Mouse (Mus musculus) left cerebral cortex, postnatal 36 days (tissue): Measurements from ENCODE around the gene Cacna1e. TPM values are rescaled to one million over a fixed set of nuclear protein-coding genes. Genes with fewer than 3 reads are reported as not detected.

Experiments used
- DNase-seq, 2 experiments: peaks; one replicate each; pipeline ENCODE4 v3.0.0; 2021 to 2022; ENCODE audit warnings: low spot score in 2 of 2, mixed read lengths in 1 of 2
- intact Hi-C: fragments of 180-260 bp; cut with DNase I; formaldehyde crosslinking; loops from one replicate; pipeline ENCODE4 v1.15.1; 2025
- total RNA-seq, 2 experiments: library from RNA; stranded (reverse); gene quantifications; 2 replicates each; pipeline ENCODE4 v1.2.3; 2021

Gene Cacna1e
- total RNA-seq, 2 experiments from 2014 or later = 146 to 202 TPM

- DNase-seq = no peak
These were observed 417.0 kb downstream of the Cacna1e start for GRCm38 (mm10) chr1:154467265-154467664.

GRCm38 (mm10) chr1:154461521-154461920 lies 422.8 kb downstream of the Cacna1e start:
- no peak for DNase-seq
- intact Hi-C loops = no loop called here

More at GRCm38 (mm10) chr1:154467265-154467664, 417.0 kb downstream of the Cacna1e start:
- intact Hi-C loops = no loop called here

GRCm38 (mm10) chr1:154460067-154460466 lies 424.2 kb downstream of the Cacna1e start:
- intact Hi-C loops = no loop called here
- DNase-seq = no peak

DNA sequence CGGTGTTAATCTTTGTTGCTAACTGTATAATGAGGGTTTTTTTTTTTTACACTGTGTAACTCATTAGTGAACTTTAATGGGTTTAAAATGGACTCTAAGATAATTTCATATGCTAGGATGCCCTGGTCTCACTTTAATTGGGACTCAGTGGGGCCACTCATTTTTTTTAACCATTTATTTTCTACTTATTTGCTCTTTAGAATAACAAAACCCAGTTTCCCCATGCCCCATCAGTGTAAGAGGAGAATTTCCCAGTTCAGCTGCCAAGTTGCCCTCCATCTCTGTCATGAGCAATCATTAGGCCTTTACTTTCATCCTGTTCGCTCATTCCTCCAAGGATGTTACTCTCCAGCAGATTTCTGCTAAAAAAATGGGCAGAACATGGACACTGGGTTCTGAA lies 425.7 kb downstream of the Cacna1e start:
- DNase-seq = no peak
- intact Hi-C loops = no loop called here

DNA sequence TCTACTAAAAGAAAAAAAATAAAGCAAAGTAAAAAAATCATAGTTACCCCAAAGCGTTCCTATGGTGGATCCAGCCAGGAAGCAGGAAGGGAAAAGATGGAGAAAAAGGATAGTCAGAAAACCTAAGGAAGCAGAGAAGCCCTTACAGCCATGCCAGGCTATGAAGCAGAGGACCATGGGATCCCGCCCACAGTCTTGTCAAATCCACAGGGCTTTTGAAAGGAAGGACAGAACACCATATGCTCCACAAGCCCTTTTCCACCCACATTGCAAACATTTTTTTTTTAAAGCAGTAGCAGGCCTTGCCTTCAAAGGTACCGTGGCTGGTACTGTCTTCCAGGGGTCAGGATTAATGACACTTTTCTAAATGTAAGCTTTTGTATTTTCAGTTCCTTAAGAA lies 433.5 kb downstream of the Cacna1e start:
- intact Hi-C loops = no loop called here

GRCm38 (mm10) chr1:154446456-154446855 lies 437.8 kb downstream of the Cacna1e start:
- DNase-seq = no peak
- intact Hi-C loops = no loop called here

More for the DNA sequence above, 433.5 kb downstream of the Cacna1e start:
- DNase-seq = no peak

DNA sequence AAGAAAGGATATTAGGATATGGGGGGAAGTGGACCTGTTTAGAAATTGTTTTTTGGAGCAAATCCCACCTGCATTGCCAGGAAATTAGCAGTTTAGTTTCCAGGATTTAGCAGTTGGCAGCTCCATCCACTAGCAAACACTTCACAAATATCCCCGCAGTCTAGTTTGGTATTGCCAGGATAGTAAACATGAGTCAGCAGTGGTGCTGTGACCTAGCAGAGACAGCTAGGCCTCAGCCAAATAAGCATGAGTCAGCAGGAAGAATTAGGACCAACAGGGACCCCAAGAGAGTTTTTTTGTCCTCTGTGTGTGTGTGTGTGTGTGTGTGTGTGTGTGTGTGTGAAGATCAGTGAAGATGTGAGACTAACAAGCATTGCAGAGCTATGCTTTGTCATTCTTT lies 450.8 kb downstream of the Cacna1e start:
- intact Hi-C loops = no loop called here
- no peak for DNase-seq

DNA sequence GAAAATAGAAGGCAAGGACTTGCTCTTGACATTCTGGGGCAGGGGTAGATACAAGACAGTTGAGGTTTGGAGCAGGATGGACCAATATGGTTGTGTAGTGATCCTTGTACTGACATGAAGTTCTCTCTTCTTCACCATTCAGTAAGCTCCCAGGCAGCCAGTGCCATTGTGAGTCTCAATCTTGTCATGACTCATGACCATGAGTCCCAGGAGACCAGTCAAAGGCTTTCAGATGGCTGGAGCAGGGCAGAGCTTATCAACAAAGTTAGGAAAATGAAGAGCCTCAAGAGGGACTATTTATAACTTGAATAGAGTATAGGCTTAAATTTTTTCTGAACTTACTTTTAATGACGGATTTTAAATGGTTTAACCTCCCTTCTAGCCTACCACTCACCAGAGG lies 451.2 kb downstream of the Cacna1e start:
- intact Hi-C loops = no loop called here
- no peak for DNase-seq

DNA sequence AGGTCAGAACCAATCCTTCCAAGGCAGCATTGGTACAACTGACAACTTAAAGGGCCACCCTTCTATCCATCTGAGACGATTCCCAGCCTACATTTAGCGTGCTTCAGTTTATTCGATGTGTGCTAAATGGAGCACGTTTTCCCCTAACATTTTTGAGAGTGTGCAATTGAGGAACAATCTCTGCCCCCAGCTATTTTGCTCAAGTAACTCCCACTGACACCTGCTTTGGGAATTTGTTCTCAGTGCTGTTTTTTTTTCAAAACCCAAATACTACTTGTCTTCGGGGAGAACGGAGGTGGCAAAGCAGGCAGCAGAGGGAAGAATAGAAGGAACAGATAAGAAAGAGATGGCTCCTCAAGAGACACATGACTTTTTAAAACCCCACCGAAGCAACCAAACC lies 456.0 kb downstream of the Cacna1e start:
- DNase-seq = no peak

GRCm38 (mm10) chr1:154418278-154418677 lies 466.0 kb downstream of the Cacna1e start:
- intact Hi-C loops = no loop called here
- DNase-seq = no peak

More for the DNA sequence above, 456.0 kb downstream of the Cacna1e start:
- intact Hi-C loops = loop anchor here (10.0 kb wide), 1 partner anchor 297 kb away; no protein-coding TSS in a partner anchor

DNA sequence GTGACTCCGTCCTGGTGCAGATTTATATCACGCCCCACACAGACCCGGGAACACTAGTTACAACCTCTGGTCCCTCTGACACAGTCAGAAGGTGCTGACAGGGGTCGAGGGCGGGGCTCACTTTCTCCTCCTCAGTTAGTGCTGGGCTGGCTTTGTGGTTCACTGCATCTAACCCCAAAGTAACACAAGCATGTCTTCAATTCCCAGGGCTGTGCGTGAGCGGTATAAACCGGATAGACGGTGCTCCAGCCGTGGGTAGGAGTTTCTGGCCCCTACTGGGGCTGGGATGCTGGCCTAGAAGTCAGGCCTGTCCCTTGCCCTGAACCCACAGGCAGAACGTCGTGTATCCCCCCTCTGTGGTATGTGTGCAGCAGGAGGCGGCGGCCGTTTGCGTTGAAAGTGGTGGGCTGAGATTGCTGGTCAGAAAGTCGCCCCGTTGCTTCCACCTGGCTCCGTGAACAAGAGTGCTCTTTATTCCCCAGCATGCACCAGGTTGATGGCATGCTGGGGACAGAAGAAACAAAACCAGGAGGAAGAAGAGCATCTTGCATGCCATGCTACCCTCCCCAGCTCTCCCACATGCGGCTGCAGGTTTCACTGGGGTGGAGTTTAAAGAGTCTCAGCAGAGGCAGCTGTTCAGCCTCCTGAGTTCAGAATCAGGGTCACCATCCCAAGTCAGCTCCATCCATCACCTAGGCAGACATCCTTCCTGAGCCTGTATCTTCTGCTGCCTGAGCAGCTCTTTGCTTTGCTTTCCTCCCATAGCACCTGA lies 467.7 kb downstream of the Cacna1e start:
- intact Hi-C loops = no loop called here
- DNase-seq = no peak

DNA sequence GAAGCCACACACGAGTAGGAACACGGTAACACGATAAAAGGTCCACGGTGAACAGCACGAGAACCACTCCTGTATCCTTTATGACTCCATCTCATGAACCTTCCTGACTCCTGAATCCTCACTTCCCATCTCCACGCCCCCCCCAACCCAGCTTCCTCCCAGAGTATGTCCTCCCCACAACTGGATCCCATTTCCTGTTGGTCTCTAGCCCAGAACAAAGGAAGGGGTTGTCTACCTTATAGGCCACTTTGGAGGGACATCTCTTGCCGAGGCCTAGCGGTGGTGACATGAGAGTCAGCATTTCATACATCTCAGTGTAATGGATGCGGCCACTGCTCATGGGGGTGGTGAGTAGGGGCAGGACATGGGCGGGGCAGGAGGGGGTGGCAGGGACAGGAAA lies 468.5 kb downstream of the Cacna1e start:
- no peak for DNase-seq
- intact Hi-C loops = no loop called here

DNA sequence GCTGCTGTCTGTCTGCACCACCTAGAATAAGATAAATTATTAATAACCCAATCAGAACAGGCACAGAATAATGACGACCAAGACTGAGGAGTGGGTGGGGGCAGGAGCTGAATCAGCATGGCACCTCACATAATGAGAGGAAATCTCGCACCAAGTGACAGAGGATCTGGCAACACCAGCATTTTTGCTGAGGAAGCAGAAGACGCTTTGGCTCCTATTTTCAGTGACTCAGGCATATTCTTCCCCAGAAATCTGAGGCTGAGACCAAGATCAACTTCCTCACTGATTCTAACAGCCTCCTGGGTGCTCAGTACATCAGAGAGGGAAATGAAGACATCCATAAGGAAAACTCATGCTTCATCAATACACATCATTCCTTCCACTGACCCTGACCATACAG lies 471.2 kb downstream of the Cacna1e start:
- DNase-seq = no peak
- intact Hi-C loops = no loop called here

DNA sequence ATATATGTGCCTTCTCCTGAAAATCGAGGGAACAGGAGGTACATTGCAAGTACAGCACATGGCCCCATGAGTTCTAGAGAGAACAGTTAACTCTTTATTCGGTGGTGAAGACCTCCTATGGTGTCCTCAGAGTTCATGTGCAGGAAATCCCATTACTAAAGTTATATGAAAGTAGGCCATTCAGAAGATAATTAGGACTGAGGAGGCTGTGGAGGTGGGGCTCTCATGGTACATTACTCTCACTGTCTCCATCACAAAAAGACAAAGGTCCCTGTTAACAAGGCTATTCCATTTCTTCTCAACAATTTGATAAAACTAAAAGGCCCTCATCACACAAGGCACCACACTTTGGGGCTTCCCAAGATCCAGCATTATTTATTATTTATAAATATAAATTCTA lies 475.2 kb downstream of the Cacna1e start:
- no peak for DNase-seq
- intact Hi-C loops = no loop called here

- intact Hi-C loops = no loop called here
- DNase-seq = no peak
These were observed 492.3 kb downstream of the Cacna1e start for GRCm38 (mm10) chr1:154391979-154392378.

Other genes starting within 250 kb of the Cacna1e start
- 10 to 100 TPM; 49.2 to 64.5 TPM for gene Ier5, start 215.1 kb upstream of the Cacna1e start, total RNA-seq